Mouse (Mus musculus): ENCODE data around the gene Numa1.
"Not testable (repeated sequence)": the region's sequence is repeated elsewhere in the genome, so short reads cannot be mapped to it uniquely, and the experiment has no call there.

The Numa1 gene

DNA sequence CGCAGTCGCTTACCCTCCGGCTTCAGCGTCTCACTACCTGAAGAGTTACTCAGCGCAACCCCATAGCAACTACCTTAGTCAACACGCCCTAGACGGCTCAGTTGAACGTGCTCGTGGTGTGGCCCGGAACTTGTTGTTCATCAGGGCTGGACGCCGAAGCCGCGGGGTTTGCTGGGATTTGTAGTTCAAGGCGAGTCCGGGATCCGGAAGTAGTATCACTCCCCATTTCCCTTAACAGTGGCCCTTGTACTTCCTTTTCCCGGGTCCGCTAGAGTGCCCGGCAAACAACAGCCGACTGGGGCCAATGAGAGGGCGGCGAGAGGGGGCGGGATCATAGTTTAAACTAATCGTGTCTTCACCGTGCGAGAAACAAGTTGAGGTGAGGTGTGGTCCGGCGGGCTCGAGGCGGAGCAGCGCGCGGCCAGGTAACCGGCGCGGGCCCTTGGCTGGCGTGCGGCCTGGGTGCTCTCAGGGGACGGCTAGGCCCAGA lies at the start of gene Numa1, which contains the start of gene Lrrc51:
TSS of gene Numa1 (plus strand) at position 361 of the 490 bp plus-strand sequence.
TSS of gene Lrrc51 (minus strand) at position 145 of the 490 bp plus-strand sequence.
- DNase-seq: peak; percentile 95

DNA sequence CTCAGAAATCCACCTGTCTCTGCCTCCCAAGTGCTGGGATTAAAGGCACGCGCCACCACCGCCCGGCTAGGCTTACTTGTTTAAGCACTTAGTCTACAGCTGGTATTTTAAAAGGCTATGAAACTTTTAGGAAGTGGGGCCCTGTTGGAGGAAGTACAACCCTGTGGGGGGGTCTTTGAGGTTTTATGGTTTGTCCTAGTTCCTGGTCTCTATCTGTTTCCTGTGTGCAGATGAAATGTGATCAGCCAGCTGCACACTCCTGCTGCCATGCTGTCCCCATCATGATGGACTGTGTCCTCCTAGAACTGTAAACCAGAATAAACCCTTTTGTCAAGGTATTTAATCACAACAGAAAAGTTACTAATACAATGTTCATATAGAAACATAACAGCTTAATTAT lies 49.8 kb upstream of the Numa1 start:
- DNase-seq: no peak

DNA sequence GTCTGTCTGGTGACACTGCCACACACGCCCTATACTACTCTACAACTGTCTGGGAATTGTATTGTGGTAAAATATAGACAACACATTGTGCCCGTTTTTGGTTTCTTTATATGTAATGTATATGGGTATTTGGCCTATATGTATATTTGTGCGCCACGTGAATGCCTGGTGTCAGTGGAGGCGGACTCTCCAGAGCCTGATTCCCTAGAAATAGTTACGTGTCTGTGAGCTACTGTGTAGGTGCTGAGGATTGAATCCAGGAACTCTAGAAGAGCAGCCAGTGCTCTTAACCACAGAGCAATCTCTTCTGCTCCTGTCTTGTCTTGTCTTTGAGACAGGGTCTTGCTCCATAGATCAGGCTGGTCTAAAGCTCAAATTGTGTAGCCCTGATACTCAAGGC lies 47.6 kb upstream of the Numa1 start:
- no peak for DNase-seq

DNA sequence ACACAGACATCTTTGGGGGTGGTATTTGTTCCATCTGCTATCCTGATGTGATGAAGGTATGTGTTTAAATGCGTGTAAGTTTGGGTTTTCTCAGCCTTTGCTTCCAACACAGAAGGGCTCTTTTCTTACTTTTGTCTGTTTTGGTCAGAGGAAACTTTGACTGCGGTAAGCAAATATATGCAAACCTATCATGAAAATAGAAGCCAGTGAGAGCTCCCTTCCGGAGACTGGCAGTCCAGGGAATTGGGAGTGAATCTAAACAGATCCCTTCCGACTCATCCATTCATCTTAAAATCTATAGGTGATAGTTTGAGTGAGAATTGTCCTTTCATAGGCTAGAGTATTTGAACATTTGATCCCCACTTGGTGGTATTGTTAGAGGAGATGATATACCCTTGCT lies 45.5 kb upstream of the Numa1 start:
- no peak for DNase-seq

DNA sequence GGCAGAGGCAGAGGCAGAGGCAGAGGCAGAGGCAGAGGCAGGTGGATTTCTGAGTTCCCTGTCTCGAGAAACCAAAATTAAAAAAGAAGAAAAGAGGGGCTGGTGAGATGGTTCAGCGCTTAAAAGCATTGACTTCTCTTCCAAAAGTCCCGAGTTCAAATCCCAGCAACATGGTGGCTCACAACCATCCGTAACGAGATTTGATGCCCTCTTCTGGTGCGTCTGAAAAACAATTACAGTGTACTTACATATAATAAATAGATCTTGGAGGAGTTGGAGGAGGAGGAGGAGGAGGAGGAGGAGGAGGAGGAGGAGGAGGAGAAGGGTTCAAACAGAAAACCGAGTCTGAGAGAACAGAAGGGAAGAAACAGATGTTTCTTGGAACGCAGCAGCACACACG lies 38.2 kb upstream of the Numa1 start:
- DNase-seq: no peak

DNA sequence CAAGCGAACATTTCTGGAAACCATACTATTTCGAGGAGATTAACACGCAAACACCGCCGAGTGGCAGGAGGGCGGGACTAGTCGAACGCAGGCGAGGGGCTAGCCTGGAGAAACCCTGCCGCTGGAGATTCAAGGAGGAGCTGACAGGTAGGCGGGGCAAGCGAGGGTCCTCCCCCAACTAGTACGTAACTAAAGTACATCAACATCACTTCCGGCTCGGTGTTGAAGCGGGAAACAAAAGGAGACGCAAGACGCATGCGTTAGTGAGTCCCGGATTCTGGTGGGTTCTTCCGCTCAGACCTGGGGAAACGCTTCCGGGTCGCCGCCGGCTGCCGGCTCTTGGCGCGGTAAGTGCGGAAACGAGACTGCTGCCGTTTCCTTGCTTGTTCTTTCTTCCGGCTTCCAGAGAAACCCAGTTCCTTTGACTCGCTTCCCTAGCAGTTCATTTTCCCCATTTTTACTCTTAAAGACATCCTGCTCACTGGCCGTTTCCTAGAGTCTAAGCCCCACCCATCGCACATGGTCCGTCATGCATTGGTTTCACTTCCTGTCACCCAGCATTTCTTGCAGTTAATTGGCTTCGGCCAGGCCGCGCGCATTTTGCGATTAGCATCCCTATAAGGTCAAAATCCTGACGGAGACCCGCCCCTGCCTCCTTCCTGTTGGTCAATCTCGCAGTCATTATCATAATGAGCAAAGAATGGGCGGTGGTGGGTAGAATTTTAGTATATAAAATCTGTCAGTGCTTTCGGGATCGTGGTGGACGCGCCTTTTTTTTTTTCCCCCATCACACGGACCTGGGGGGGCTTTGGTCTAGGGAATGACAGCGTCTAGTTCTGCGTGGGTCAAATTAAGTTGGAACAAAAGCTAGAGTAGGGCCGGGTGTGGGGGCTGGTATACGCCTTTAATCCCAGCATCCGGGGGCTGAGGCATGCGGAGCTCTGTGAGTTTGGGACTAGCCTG lies 37.5 kb upstream of the Numa1 start:
- DNase-seq: peak; percentile 96

DNA sequence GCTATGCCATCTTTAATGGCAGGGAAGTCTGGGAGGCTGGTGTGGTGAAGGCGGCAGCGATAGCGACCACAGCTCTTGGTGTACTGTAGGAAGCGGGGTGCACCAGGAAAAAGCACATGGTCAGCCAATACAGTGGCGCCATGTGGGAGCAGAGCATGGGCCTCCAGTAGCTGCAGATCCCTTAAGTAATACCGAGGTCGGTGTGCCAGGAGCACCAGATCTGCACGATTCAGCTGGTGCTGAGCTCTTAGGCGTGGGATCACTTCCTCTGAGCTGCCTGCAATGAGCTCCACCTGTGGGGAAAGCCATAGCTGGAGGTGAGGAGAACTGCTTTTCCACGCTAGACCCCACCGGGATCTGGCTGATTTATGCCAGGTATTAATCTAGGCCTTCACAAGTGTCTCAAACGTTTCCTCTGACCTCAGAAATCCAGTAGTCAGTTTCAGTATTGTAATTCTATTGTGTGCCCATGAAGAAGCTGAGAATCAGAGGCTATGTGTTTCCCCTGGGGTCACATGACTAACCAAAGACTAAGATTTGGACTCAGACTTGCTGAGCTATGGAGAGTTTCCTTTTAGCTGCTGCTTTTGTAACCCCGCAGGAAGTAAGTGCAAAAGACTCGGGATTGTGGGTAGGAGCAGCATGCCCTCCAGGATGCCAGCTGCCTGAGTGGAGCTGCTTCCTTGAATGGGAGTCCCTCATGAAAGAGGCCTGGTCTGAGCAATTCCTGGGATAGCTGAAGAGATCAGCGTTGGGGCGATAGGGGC lies 33.4 kb upstream of the Numa1 start:
- no peak for DNase-seq

DNA sequence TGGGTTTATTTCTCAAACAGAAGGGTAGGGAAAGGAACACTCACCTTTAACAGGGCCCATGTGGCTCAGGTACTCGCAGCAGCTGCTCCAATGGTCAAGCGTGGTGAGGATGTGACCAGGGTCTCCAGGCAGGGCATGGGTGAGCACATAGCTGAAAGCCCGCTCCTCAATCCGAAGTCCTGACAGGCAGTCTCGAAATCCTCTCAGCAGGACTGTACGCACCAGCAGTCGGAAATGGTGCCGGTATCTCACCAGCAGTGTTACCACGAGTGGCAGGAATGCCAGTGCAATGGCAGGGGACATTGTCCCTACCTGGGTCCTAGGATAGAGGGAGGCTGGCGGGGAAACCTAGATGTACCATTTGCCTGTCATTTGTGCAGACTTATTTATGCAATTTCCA lies 31.9 kb upstream of the Numa1 start:
- DNase-seq: no peak

DNA sequence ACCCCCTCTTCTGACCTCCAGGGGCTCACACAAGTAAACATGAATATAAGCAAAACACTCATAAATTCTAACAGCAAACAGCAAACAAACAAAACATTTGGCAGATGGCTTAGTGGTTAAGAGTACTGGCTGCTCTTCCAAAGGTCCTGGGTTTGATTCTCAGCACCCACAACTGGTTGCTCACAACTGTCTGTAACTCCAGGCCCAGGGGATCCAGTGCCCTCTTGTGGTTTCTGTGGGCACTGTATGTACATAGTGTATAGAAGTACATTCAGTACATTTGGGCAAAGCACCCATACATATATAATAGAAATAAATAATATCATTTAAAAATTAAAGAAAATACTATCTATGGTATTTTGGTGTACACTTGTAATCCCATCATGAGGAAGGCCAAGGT lies 31.1 kb upstream of the Numa1 start:
- no peak for DNase-seq

DNA sequence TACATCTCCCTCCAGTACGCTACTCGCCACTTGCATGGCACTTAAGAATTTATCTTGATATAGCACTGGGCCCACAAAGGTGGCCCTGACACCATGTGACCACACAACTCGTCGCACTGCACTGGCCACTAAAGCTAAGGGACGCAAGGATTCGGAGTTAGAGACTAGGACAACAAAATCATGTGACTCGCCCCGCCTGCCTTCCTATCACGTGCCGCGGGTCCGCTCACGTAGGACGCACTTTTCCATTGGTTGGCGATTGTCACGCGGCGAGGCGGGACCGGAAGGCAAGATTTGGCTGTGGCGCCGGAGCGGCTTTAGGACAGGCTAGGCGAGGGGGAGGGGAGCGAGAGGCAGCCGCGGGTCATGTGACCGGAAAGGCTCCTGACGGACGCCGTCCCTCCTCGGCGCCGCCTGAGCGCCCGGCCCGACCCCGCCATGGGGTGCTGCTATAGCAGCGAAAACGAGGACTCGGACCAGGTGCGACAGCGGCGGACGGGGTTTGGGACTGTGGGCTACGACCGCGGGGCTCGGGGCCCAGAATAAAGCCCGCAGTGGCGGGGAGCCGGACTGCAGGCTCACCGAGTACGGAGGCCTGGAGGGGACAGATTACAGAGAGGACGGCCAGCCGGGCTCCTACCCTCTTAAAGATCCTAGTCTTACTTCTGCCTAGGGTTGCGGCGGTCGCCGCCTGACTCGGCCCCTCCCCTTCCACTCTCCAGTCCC lies 28.2 kb upstream of the Numa1 start, which contains the start of gene Lamtor1:
TSS of gene Lamtor1 (plus strand) at position 344 of the 726 bp plus-strand sequence.
- peak; percentile 99 for DNase-seq

DNA sequence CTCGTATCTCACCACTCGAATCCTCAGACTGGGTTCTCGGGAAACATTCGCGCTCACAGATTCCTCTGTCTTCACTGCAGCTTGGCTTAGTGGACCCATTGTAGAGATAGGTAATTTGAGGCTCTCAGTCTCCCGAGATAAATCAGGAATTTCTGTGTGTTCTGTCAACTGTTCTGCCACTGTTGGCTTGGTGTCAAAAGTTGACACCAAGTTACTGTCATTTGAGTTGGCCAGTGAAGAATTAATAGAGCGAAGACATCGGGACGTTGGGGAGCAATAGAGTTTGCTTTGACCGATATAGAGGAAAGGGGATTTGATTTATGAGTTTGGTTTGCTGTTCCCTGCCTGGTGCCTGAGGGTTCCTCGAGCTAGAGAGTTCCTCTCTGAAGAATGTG lies 27.6 kb upstream of the Numa1 start, which contains the start of gene Tomt:
TSS of gene Tomt (minus strand) at position 73 of the 395 bp plus-strand sequence.
- DNase-seq: no peak

DNA sequence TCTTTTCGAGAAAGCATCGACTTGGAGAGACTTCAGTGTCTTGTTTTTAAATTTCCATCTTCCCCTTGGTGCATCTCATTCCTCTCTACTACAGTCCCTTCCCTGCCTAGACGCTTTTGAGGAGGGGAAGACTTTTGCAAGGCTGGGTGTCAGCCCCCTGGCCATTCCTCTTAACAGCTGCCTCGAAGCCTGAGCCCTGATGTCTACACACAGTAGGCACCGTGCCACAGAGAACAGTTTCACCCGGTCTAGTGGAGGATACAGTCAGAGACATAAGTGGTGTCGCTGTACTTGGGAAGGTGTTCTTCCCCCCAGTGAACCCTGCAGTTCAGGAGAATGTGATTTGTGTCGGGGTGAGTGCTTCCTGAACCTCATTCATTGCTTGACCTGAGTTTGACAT lies 27.2 kb upstream of the Numa1 start:
- DNase-seq: peak; percentile 6

DNA sequence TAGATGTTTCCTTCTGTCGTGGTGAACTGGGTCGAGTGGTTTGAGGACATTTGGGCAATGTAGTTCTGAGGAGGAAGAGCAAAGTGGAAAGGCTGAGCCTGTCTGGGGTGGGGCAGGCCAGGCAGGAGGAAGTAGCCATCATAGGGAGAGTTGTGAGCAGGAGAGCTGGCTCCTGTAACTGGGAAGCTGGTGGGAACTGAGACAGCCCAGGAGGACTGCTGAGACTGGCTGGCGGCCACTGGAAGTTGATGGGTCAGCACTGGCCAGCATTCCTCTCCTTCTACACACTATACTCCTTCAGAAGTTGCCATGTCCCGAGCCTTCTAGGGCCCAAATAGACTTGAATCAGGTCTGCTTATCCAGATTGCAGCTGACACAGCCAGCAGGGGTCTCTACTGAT lies 25.5 kb upstream of the Numa1 start:
- DNase-seq: peak; percentile 27

DNA sequence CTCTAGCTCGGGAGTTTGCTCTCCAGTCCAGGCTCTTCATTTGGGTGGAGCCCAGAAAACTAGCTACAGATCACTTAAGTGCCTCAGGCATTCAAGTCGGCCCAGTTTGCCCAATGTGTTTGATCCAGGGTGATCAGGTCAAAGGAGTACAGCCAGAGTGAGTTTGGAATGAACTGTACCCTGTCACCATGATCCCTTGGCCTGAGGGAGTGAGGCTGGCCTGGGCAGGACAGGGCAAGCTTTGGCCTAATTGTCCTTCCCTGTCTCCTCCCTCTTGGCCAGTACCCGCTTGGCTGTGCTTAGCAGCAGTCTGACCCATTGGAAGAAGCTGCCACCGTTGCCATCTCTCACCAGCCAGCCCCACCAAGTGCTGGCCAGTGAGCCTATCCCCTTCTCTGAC lies 23.8 kb upstream of the Numa1 start:
- no peak for DNase-seq

DNA sequence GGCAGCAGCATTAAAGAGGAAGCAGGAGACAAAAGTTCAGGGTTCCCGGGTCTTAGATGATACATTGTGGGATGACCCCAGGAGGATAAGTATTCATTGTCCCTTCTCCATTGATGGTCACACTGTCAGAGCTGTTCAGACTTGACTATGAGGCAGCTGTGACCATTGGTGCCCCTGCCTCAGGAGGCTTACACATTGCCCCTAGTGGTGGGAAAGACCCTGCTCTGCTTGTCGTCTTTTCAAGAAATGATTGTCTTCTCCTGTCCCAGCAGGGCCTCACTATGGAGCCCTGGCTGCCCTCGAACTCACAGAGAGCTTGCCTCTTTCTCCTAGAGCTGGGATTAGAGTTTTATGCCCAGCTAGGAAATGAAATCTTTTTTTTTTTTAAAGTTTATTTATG lies 21.9 kb upstream of the Numa1 start:
- DNase-seq: no peak

DNA sequence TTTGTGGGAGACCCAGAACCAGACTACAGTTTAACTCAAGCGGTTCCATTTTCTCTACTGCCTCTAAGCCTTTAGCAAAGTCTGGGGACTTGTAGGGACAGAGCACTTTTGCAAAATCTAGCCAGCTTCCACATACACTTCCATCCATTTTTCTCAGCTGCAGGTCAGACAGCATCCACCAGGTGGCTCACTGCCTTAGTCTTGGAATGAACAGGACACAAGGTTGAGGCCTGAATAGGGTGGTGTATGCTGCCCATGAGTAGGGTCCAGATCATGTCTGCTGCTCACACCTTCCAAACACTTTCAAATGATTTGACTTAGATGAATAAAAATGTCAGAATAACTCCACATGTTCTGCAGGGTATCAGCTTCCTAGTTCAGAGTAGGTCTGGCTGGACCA lies 15.8 kb upstream of the Numa1 start:
- DNase-seq: peak; percentile 74

DNA sequence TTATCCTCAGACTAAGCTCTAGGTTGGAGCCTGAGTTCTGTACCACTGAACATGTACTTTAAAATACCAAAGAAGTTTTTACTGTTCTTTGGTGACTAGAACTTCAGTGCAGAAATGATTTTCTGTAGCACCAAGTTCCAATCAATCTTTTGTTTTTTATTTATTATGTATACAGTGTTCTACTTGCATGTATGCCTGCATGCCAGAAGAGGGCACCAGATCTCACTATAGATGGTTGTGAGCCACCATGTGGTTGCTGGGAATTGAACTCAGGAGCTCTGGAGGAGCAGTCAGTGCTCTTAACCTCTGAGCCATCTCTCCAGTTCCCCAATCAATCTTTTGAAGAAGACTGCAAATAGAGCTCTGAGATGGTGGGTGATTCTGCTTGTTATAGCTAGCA lies 8.0 kb upstream of the Numa1 start:
- not testable (repeated sequence) for DNase-seq

DNA sequence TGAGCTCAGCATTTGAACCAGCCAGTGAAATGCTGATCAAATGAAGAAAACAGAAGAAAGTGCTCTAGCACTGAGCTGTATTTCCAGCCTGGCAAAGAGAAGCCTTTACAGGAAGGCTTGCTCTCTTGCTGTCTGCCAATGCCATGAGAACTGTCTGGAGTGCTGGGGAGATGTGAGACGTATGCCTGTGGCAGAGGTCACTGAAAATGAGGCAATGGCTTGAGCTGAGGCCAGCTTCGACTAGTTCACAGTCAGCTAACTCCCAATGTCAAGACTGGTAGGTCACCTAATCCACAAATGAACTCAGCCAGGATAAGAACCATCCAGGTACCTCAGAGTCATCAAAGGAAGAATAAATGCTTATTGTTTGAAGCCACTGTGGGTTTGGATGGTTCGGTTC lies 5.8 kb upstream of the Numa1 start:
- no peak for DNase-seq

DNA sequence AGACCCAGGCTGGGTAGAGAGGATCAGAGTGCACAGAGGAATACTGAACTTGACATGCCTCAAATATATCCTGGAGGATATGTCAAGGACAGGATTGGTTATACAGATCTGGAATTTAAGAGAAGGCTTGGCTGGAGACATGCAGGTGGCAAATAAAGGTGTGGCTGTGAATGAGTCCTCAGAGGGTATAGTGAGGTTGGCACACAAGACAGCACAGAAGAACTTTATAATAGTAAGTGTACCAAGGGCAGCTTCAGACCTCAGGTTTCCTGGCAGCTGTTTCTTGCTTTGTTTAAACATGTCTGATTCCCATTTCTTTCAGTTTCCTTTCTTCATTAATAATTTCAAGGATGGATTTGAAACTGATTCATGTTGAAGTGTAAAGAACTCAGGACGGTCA lies 1.4 kb upstream of the Numa1 start:
- no peak for DNase-seq

DNA sequence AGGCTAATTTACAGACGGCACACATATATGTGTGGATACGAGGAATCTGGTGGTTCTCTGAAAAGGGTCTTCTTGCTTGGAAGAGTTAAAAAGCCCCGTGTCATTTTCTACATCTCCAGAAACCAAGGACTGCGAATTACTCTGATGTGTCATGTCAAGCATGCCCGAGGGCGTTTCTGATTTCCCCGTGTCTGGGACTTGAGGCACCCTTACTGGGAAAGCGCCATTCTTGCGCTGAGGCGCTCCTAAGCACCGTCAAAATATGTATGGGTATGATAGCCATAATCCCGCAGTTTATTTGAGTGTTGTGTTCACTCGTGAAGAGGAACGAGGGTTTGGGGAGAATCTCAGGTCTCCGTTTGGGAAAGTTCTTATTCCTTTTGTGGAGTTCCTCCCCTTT lies 611 bp upstream of the Numa1 start:
- peak; percentile 16 for DNase-seq

DNA sequence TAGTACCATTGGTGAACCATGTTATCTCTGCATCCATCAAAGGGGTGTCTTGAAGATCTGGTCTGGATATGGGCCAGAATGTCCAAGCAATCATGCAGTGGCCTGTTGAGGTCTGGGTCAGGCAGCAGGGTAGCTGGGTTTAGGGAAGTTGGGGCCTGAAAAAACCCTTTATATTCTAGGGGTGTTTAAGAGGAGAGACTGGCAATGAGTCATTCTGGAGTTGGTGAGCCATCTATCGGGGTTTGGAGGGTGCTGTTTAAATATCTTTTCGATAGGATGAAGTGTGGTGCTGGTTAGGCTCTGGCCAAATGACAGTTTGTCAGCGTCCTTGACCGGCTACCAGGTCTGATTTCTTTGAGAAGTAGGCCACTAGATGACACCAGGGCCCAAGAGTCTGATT lies 2.0 kb downstream of the Numa1 start:
- no peak for DNase-seq

DNA sequence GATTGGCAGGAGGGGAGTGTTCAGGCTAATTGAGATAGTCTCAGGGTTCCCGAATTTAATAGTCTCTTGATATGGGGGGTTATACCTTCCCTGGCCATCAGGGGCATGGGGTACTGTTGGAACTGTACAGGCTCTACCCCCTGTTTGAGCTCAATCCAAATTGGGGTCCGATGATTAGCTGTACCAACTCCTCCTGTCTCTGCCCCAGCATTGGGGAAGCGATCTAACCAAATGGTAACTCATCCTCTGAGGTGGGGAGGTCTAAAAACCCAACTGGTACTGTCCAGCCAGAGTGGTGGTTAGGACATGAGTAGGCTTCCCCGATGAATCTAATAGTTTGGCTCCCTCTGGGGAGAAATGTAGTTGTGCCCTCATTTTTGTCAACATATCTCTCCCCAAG lies 3.1 kb downstream of the Numa1 start:
- no peak for DNase-seq

DNA sequence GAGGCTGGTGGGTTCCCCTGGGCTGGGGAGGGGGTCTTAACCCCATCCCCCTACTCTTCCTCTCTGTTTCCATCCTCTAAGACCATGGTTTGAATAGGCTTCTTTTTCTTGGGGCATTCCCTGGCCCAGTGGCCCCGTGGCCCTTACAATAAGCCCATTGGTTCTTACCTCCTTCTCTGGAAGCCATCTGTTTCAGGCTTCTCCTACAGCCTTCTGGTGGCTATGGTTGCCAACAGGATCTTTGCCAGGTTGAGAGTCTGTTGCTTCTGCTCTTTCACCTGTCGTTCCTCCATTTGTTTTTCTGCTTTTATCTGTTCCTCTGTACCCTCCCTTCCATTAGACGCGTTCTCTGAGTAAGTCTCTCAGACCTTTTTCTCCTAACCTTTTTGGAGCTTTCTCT lies 3.7 kb downstream of the Numa1 start:
- DNase-seq: no peak
